ENCODE assay signal across 8 mouse cellular contexts in the genomic region with DNA sequence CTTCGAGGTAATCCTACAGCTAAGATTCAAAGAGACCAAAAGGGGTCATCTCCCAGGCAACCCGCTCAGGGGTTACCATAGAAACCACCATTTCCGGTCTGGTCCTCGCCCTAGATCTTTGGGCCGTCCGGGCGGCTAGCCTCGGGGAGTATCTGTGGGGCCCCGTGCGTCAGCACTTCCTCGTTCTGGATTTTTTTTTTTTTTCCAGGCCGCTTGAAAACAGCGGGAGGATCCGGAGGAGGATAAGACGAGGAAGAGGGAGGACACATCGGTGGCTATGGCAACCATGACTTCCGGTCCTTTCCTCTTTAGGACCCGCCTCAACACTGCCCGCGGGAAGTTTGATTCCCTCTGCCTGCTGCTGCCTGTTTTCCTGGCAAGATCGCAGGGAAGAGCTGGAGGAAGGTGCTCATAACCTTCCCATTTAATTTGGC. TPM values are rescaled to one million over a fixed set of nuclear protein-coding genes. Genes with fewer than 3 reads are reported as not detected.
DNase-seq lines count a peak whose midpoint lies in the region; ATAC-seq lines count a peak whose summit lies in the region.

A gene (minus strand): TSS at position 268 of the 434 bp plus-strand sequence.

- peak; percentile 85; the same call in 1 of the 2 replicates for ATAC-seq in embryonic facial prominence, embryonic 13.5 days (ENCODE audit: insufficient number of reproducible peaks, insufficient read depth, low FRiP score, low TSS enrichment, low read depth)
- peak; percentile 96 for ATAC-seq in kidney, embryonic 14.5 days (ENCODE audit: low FRiP score, low TSS enrichment)
- ATAC-seq in limb, embryonic 15.5 days (ENCODE audit: insufficient number of reproducible peaks, low FRiP score, low TSS enrichment, low read depth) = peak; percentile 92

- peak within 1 kb of the TSS; percentile 68 for H3K4me3 ChIP-seq in embryonic facial prominence, embryonic 13.5 days
- peak within 1 kb of the TSS; percentile 57 for H3K4me3 ChIP-seq in kidney, embryonic 14.5 days (ENCODE audit: low read length)
- H3K4me3 ChIP-seq in limb, embryonic 15.5 days = peak within 1 kb of the TSS; percentile 72

- peaks cover 4% of the 10 kb centered on the region; the same call in 1 of the 2 replicates for H3K4me1 ChIP-seq in embryonic facial prominence, embryonic 13.5 days
- 0 out of 2 replicates have a peak, but pooled peaks cover 2% of the 10 kb centered on the region for H3K4me1 ChIP-seq in kidney, embryonic 14.5 days (ENCODE audit: control insufficient read depth, insufficient read depth, low read length)
- H3K4me1 ChIP-seq in limb, embryonic 15.5 days = peaks cover 4% of the 10 kb centered on the region; the same call in 1 of the 2 replicates

- H3K36me3 ChIP-seq in embryonic facial prominence, embryonic 13.5 days = peaks cover 8% of the 10 kb centered on the region
- H3K36me3 ChIP-seq in kidney, embryonic 14.5 days (ENCODE audit: control insufficient read depth, insufficient read depth, low read length) = no peaks in the 10 kb centered on the region; the same call in 1 of the 2 replicates
- H3K36me3 ChIP-seq in limb, embryonic 15.5 days = no peaks in the 10 kb centered on the region

- peak within 1 kb of the TSS; percentile 88 for H3K27ac ChIP-seq in embryonic facial prominence, embryonic 13.5 days
- H3K27ac ChIP-seq in kidney, embryonic 14.5 days (ENCODE audit: low read depth, low read length) = peak within 1 kb of the TSS; percentile 71
- H3K27ac ChIP-seq in limb, embryonic 15.5 days = peak within 1 kb of the TSS; percentile 89

- peak within 1 kb of the TSS; percentile 67 for H3K9ac ChIP-seq in embryonic facial prominence, embryonic 13.5 days
- peak within 1 kb of the TSS; percentile 44 for H3K9ac ChIP-seq in kidney, embryonic 14.5 days (ENCODE audit: low read depth, low read length)
- H3K9ac ChIP-seq in limb, embryonic 15.5 days = peak within 1 kb of the TSS; percentile 35

- no peaks in the 10 kb centered on the region for H3K9me3 ChIP-seq in embryonic facial prominence, embryonic 13.5 days
- H3K9me3 ChIP-seq in kidney, embryonic 14.5 days (ENCODE audit: control insufficient read depth, low read length) = no peaks in the 10 kb centered on the region
- no peaks in the 10 kb centered on the region for H3K9me3 ChIP-seq in limb, embryonic 15.5 days

- H3K4me2 ChIP-seq in embryonic facial prominence, embryonic 13.5 days = peak within 1 kb of the TSS; percentile 65
- peak within 1 kb of the TSS; percentile 52 for H3K4me2 ChIP-seq in kidney, embryonic 14.5 days (replicated peaks; ENCODE audit: low read depth, low read length)
- H3K4me2 ChIP-seq in limb, embryonic 15.5 days = peak within 1 kb of the TSS; percentile 67

- peak; percentile 99 for DNase-seq in 3T3-L1 (ENCODE audit: low read depth, low spot score)
- peak; percentile 92 to 93 for DNase-seq in adrenal gland, postnatal 36 days
- peak; percentile 92 for DNase-seq in heart, adult 9 months (ENCODE audit: low spot score in 2 of 2)
- DNase-seq in monocyte, adult 2 months (ENCODE audit: low read depth in 1 of 2, low spot score in 2 of 2) = peak; percentile 70 to 73
- DNase-seq in spleen, postnatal 36 days (ENCODE audit: low spot score in 2 of 2) = peak; percentile 58 to 63

- H3K27me3 ChIP-seq in embryonic facial prominence, embryonic 13.5 days = no peaks in the 10 kb centered on the region
- H3K27me3 ChIP-seq in kidney, embryonic 14.5 days (ENCODE audit: control insufficient read depth, insufficient read depth, low read length) = no peaks in the 10 kb centered on the region
- no peaks in the 10 kb centered on the region for H3K27me3 ChIP-seq in limb, embryonic 15.5 days

- 0% methylated on average over 21 of the region's 21 CpGs for WGBS in embryonic facial prominence, embryonic 13.5 days
- WGBS in kidney, embryonic 14.5 days = 0% methylated on average over 21 of the region's 21 CpGs
- WGBS in limb, embryonic 15.5 days = under 1% methylated on average over 21 of the region's 21 CpGs

RNA-seq across cellular contexts. Expression of the gene that starts here (rescaled TPM):
- 10 to 100 TPM; 15.3 to 19.4 TPM for total RNA-seq in adrenal gland, postnatal 36 days (2021)
- 20.6 and 21.7 TPM in 2 replicates for polyA plus RNA-seq in embryonic facial prominence, embryonic 13.5 days (2015; fragmentation: Nextera tagmentation; extraction: Ambion mirVana)
- 15.7 and 20.9 TPM in 2 replicates for polyA plus RNA-seq in kidney, embryonic 14.5 days (2014; fragmentation: Nextera tagmentation; extraction: Ambion mirVana)
- polyA plus RNA-seq in limb, embryonic 15.5 days (2015; fragmentation: Nextera tagmentation; extraction: Ambion mirVana) = 13.0 and 15.1 TPM in 2 replicates

Comparison
In these comparisons a context has a peak if more than half of its experiments do, and no peak if none do; other contexts are left out.
1. Peak in every context shown above with its lines: DNase-seq, ATAC-seq, H3K4me3 ChIP-seq and H3K27ac ChIP-seq.